Mouse (Mus musculus) liver, adult 2 months (tissue): ENCODE results near the gene Stam2.

ENCODE experiments used
- CTCF ChIP-seq: fragments of 200-500 bp; IDR thresholded peaks from 2 replicates; pipeline ENCODE4 v1.5.1; 2011; ENCODE audit warnings: low read depth, low read length, control low read depth
- POLR2A ChIP-seq: fragments of 200-500 bp; IDR thresholded peaks from 2 replicates; pipeline ENCODE4 v1.6.1; 2011; ENCODE audit warnings: low read length, control low read depth; ENCODE audit not compliant: insufficient read depth; ENCODE audit errors: extremely low read depth

GRCm38 (mm10) chr2:52647255-52647998 lies 94.7 kb downstream of the Stam2 start:
- TF ChIP-seq POLR2A (no peak), CTCF (no peak)
